Mouse (Mus musculus) ovary, postnatal 10 days (tissue): ENCODE results near the gene Pknox2.

Experiments
- DNase-seq: peaks from one replicate; pipeline ENCODE4 v3.0.0; 2022; ENCODE audit warnings: low spot score

Gene Pknox2

GRCm38 (mm10) chr9:37140464-37141181, 6.6 kb downstream of the Pknox2 start:
- DNase-seq: no peak

GRCm38 (mm10) chr9:37139514-37139913, 7.7 kb downstream of the Pknox2 start:
- DNase-seq: no peak

- DNase-seq: no peak
Measured at GRCm38 (mm10) chr9:37138883-37139282, 8.3 kb downstream of the Pknox2 start.

GRCm38 (mm10) chr9:37136340-37136739, 10.9 kb downstream of the Pknox2 start:
- no peak for DNase-seq

DNA sequence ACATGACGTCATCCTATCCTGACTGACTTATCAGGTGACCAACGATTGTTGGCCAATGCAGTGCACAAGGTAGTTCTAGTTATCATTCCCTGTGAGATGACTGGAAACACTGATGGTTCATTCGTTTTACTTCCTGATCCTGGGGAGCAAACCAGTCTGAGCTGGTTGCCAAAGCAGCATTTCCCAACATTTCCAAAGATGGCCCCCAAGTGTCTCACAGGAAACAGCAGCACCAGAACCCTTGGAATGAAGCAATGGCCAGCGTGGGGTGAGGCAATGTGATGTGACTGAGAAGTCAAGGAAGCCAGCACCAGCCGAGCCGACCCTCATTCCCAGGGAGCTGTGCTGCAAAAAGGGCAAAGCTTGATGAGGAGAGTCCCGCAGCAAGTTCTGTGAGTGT, 13.7 kb downstream of the Pknox2 start:
- no peak for DNase-seq

DNA sequence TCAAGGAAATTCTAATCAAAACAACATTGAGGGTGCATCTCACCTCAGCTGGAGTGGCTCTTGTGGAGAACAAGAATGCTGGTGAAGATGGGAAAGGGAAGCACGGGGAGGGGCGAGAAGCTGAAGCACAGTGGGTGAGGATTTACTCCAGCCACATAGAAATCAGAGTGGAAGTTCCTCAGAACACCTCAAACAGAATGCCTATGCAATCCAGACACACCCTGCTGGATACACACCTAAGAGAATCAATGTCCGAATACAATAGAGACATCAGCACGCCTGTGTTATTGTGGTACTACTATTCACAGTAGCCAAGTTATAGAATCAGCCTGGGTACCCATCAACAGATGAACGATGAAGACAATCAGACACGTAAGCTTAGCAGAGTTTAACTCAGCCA, 18.2 kb downstream of the Pknox2 start:
- no peak for DNase-seq

GRCm38 (mm10) chr9:37126197-37126596, 21.0 kb downstream of the Pknox2 start:
- no peak for DNase-seq

DNA sequence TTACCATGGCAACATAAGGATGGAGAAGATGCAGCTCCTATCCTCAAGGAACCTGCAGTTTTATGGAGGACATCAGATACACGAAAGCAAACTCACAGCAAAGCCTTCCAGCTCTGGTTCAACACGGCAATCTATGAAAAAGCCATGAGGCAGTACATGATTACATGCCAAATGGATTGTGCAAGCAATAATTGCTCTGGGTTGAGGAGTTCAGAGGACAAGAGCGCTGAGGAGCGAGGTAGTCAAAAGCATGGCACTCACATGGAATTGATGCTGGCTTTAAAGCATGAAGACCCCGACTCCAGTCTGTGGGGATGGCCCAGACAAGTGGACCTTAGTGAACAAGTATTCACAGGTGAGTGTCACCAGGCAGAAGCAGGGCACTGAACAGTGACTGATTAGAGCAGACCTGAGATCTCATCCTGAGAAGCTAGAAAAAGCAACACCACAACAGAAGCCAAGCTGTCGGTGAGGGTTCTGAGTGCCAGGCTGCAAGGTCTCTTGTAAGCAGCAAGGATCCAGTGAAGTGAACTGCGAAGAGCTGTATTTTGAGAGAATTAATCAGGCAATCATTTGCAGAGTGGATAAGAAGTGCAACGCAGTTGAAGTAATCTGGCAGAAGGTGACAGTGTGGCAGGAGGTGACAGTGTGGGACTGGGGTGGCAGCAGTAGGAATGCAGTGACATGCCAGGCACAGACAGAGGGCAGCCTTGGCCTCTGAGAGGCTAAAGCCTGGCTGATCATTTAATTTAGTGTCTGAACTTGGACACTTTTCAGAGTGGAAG, 22.3 kb downstream of the Pknox2 start:
- no peak for DNase-seq

DNA sequence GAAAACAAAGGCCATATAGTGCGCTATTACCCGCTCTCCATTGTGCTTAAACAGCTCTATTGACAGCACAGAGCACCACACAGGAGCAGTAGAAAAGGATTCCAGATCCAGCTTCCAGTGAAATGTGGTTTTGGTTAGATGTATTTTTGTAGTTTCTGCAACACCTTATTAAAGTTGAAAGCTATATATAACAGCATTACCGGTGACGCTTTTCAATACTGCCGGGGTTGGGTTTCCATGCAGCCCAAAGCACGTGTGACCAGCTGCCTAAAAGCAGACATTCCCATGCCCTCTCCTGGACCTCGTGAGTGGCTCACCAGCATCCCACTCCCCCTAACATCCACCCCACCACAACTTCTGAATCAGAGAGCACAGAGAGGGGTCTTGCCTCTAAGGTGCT, 23.8 kb downstream of the Pknox2 start:
- DNase-seq: no peak

GRCm38 (mm10) chr9:37122971-37123370, 24.2 kb downstream of the Pknox2 start:
- no peak for DNase-seq

GRCm38 (mm10) chr9:37122381-37122780, 24.8 kb downstream of the Pknox2 start:
- DNase-seq: no peak

- DNase-seq: no peak
Measured at GRCm38 (mm10) chr9:37121761-37122331, 25.4 kb downstream of the Pknox2 start.

DNA sequence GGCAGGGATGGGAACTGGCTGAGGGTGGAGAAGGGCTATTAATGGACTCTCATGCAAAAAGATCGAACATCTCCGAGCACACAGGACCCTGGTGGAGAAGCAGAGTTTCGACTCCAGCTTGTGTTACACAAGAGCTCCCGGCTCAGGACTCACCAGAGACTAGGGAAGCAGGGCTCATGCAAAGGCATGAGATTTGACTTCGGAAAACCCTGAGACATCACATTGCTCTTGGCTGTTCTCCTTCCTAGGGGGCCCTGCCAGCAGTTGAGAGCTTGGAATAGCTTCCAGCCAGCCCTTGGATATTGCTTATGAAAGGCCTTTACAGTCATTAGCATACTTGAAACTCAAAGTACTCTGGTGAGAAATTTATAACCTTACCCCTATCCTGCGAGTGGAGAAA, 26.4 kb downstream of the Pknox2 start:
- DNase-seq: no peak

GRCm38 (mm10) chr9:37117529-37117928, 29.7 kb downstream of the Pknox2 start:
- DNase-seq: no peak

GRCm38 (mm10) chr9:37116632-37117413, 30.4 kb downstream of the Pknox2 start:
- DNase-seq: no peak

DNA sequence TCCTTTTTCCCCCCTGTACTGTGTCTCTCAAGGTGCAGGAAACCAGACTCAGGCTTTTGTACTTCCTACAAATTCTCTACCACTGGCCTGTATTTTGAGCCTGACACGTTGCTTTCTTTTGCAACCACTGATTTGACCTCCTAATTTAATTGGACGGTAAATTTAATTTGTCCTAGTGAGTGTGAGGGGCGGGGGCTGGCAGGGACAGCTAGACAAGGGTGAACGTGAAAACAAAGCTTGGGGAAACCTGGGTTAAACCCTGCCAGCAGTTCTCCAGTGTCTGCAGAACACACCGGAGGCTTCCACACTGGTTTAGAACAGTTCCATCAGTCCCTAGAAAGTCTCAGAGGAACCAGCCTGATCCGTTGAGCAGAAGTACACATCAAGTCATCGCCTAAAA, 31.4 kb downstream of the Pknox2 start:
- no peak for DNase-seq

DNA sequence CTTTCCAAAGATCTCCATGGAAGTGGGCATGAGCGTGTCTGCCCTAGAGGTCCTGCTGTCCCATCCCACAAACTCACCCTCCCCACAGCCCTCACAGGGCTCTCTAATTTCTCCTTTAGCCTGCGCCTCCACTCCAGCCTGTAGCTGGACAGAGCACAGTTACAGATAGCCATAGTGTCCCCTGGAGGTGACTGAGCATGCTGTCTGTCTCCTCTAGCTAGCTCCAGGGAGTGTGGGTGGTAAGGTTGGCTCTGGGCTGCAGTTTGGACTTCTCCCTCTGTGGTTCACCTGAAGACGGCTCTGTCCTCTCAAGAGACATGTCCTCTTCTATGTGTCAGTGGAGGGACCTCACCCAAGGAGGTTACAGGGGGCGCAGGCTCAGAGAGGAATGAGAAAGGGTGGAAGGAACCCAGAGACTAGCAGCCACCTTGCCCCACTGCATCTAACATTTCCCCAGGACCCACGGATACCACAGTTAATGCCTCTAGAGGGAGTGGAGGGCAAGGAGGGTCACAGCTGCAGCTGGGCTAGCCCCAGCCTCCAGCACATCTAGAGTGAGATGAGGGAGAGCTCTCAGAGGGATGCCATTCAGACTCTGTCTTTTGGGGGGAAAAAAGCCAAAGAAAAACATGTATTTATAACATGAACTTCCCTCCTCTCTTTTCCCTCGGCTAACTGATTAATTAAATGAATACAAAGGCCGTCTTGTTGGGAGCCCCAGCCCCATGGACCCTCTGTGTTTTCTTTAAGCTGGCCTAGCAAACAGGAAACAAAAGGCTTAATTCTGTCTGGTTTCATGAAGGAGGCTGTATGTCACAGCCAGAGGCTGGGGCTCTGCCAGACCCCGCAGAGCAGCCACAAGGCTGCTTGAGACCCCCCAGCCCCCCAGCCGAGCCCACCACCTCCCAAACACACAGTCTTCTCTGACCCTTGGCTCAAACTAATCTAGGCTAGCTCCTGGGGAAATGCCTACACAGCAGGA, 32.6 kb downstream of the Pknox2 start:
- DNase-seq: no peak

DNA sequence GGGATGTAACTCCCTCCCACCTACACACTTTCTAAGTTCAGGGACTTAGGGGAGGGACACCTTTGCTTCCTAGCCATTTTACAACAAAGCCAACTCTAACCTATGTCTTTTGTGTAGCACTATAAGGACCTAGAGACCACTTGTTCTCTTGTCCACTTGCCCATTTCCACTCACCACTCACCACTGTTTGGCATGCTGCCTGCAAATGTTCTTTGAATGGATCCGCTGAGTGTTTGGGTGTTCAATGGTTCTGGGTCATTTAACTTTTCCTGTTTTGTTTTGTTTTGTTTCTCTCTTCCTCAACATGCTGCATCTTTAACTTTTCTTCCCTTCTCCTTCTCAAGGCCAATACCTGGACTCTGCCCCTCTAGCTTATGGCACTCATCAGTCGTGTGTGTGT, 39.7 kb downstream of the Pknox2 start:
- DNase-seq: no peak

DNA sequence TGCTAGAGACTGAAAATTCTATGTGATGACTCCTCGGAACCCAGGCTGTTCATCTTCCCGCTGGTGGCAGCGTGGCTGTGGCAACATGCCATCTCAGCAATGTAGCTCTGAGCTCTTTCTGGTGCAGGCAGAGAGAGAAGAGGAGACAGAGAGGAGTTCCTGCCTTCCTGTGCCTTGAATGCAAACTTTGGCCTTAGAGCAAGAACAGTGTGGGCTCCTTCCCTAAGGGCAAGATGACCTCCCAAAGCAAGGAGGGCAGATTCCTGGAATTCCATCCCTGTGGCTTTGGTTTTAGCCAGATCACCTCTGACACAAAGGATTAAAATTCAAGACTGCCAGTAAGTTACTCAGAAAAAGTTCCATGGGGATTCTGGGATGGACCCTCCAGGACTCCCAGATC, 40.4 kb downstream of the Pknox2 start:
- DNase-seq: no peak

DNA sequence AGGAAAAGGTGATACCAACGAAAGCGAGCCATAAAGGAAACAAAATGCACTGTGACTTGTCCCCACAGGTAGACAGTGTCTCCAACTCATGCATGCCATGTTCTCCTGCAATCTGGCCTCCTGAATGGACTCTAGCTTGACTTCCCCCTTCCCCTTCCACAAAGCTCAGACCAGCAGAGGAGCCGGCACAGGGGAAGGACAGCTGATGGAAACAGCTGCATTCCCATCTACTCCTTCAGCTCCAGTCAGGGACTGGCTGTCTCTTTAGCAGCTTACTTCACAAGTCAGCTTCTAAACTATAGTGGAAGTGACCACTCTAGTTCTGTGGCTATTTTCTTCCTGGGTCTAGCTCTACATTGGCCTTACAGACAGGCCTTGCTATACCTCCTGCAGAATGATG, 43.0 kb downstream of the Pknox2 start:
- DNase-seq: no peak

DNA sequence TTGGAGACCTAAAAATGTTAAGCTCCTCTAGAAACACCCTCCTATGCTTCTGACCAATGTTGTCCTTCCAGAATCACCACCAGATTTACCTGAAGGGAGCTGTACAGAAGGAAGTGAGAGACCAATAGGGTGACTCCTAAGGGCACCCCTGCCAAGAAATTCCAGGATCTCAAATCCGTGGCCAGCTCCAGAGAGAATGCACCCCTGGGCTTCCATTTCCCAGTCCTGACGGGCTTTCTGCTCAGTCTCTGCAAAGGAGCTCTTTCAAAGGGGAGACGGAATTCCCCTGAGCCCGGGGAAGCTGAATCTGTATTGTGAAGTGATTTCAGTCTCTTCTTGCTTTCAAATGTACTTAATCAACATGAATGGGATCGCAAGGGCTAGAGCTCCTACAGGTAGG, 43.4 kb downstream of the Pknox2 start:
- no peak for DNase-seq
